Mouse (Mus musculus): ENCODE measurements around the gene Letm1.

The Letm1 gene

DNA sequence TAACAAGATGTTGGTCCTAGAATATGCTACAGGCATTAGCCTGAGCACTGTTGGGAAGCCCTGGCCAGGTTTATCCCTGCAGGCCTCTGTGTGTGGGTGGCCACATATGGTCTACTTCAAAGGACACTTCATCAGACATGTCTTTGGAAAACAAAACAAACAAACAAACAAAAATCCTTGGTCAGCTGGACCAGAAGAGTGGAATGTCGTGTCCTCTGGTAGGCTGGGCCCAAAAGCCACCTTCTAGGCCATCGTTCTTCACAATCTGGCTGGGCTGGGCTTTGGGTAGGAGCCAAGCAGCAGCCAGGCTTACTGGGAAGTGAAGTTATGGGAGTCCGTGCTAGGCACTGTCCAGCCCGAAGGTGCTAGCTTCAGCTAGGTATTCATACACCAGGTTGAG is 75.5 kb downstream of the Letm1 start:
- no peak for DNase-seq (ENCODE audit: extremely low read depth, low read depth)

DNA sequence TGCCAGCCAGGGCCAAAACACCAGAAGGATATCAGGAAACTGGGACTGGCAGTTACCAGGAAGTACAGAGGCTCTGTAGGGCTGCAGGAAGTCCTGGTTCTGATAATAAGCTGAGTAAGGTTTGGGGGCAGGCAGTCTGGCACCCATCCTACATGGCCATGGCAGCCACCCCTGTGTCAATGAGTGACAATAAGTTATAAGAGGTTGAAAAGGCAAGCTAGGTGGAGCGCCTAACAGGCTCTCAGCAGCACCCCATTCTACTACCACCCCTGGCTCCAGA is 76.3 kb downstream of the Letm1 start:
- DNase-seq (ENCODE audit: extremely low read depth, low read depth) = peak; percentile 70

GRCm38 (mm10) chr5:33705612-33706349 is 76.8 kb downstream of the Letm1 start:
- no peak for DNase-seq (ENCODE audit: extremely low read depth, low read depth)

GRCm38 (mm10) chr5:33704945-33705611 is 77.5 kb downstream of the Letm1 start:
- no peak for DNase-seq (ENCODE audit: extremely low read depth, low read depth)

GRCm38 (mm10) chr5:33703999-33704398 is 78.6 kb downstream of the Letm1 start:
- DNase-seq (ENCODE audit: extremely low read depth, low read depth) = no peak

- no peak for DNase-seq (ENCODE audit: extremely low read depth, low read depth)
Observed at GRCm38 (mm10) chr5:33701832-33702231, 80.8 kb downstream of the Letm1 start.

DNA sequence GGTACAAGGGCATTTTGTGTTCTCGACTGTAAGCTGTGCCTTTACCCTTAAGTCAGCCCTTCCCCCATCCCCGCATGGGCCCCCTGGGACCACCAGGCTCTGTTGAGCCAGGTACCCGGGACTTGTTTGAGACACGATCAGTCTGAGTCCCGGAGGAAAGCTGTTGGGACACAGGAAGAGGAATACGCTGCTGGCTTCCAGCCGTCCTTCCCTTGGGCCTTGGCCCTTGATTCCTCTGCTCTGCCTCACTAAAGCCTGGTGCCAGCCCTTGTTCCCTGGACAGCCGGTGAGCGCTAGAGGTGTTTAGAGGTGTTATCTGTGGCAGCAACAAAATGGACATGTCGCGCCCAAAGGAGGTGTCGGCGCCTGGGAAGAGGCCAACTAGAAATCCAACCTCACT is 82.6 kb downstream of the Letm1 start:
- DNase-seq (ENCODE audit: extremely low read depth, low read depth) = no peak

- DNase-seq (ENCODE audit: extremely low read depth, low read depth) = no peak
Observed at GRCm38 (mm10) chr5:33698669-33699068, 83.9 kb downstream of the Letm1 start.

DNA sequence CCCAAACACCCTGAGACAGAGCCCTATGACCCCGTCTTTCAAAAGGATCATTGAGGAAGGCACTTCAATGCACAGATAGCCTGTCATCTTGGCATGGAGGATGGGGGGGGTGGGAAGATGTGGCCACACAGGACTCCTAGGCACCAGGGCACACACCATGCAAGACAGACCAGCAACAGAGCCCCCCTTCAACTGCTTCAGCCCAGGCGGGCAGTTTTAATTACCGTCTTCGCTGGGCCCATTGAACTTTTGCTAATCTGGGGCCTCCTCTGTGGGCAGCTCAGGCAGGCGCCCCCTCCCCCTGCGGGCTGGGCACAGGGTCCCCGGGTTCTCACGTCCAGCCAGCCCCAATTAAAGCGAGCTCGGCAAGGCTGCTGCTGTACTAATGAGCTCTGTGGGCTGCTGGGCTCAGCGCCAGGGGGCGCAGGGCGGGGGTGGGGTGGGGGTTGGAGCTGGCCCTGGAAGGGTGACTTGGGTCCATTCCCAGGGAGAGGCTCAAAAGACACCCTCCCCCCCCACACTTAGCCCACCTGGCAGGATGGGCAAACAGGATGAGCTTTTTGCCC is 84.6 kb downstream of the Letm1 start:
- no peak for DNase-seq (ENCODE audit: extremely low read depth, low read depth)

DNA sequence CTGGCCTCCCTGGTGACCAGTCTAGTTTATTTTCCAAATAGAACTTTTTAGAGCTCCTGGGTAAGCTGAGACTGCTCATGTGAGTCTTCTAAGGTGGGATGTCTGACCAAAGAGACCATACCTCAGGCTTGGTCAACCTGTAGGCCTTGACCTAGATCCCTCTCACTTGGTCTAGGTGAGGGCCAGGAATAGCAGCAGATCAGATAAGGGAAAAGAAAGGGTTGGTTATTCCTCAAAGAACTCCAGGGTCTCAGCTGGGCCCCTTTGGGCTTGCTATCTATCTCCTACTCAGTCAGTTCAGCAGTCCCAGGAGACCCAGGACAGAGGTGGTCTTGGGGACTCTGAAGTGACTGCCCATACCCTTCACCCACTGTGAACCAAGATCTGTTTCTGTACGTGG is 85.1 kb downstream of the Letm1 start:
- no peak for DNase-seq (ENCODE audit: extremely low read depth, low read depth)

GRCm38 (mm10) chr5:33696430-33696829 is 86.2 kb downstream of the Letm1 start:
- no peak for DNase-seq (ENCODE audit: extremely low read depth, low read depth)

- no peak for DNase-seq (ENCODE audit: extremely low read depth, low read depth)
Observed at GRCm38 (mm10) chr5:33695718-33696121, 86.9 kb downstream of the Letm1 start.

DNA sequence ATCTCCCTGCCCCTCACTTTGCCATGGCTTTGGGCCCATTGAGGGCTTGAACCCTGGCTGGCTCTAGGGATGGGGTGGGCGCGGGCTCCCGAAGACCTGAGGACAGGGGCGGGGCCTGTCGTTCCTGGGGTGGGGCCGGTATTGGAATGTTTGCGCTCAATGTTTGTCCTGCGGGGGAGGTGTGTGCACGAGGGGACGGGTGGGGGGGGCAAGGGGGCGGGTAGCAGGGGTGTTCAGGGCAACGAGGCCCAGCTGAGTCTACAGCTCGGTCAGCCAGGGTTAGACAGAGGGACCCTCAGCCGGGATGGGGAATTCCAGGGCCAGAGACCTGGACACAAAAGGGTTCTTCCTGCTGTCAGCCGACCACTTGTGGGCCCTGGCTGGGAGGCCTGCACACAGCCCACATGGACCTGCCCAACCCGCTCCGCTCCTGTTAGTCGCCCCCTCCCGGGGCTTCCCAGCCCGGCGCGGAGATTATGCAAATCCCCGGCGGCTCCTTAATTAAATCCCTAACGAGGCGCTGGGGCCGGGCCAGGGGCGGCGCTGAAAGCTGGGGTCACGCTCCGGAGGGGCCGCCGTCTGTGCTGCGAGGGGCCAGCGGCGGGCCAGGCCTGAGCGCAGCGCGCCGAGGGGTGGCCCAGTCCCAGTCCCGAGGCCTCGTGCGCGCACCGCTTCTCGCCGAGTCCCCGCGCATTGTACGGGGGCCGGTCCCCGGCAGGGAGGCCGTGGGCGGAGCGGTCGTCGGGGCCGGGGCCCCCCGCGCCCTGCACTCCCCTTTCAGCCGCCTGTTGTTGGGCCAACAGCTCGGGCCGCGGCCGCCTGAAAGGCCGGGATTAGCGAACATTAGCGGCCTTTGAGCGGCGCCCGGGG is 87.5 kb downstream of the Letm1 start:
- DNase-seq (ENCODE audit: extremely low read depth, low read depth) = no peak

DNA sequence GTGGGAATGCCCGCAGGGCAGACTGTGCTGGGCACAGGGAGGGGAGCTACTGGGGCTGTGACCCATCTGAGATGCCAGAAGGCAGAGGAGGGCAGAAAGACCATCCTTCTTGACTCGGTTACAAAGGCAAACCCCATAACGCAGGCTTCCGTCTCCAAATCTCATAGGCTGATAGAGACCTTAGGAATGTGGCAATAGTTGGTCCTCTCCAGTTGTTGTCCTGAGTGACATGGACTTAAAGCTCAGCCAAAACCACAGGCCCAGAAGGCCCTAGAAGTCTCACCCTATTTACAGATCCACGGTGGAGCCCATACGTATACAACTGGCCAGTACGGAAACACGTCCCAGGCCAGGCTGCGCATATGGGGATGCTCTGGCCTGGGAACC is 88.2 kb downstream of the Letm1 start:
- DNase-seq (ENCODE audit: extremely low read depth, low read depth) = no peak

DNA sequence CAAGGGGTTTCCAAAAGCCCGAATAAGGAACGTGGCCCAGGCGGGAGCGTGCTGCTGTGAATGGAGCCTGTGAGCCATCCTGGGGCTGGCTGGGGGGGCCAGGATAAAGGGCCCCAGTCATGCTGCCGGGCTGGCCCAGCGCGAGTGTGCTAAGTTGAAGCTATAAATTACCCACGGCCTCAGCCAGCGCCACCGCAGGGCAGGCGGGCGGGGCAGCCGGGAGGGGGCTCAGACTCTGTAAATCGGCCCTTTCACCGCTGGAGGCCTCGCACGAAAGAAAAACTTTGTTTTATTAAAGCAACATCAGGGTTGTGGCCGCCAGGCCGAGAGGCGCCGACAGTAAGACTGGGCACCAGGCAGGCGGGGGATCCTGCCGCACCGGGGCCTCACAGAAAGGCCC is 90.2 kb downstream of the Letm1 start:
- no peak for DNase-seq (ENCODE audit: extremely low read depth, low read depth)

GRCm38 (mm10) chr5:33689852-33690645 is 92.6 kb downstream of the Letm1 start:
- no peak for DNase-seq (ENCODE audit: extremely low read depth, low read depth)
